Mouse (Mus musculus): ENCODE data around the gene Ovca2. TPM values are rescaled to one million over a fixed set of nuclear protein-coding genes. Genes with fewer than 3 reads are reported as not detected.
A peak's percentile ranks its signal among the peaks of the same experiment; 100 is the strongest.

Gene Ovca2
- polyA plus RNA-seq, 1 experiment from 2014 or later, result 15.2 TPM

GRCm38 (mm10) chr11:75194850-75195461, 16.3 kb upstream of the Ovca2 start:
- H3K27me3 ChIP-seq (replicated peaks), result peaks cover 68% of the 10 kb centered on the region
- H3K4me1 ChIP-seq, result peaks cover 60% of the 10 kb centered on the region
- H3K4me3 ChIP-seq, result peak overlapping the region; percentile 70
- WGBS, result under 1% methylated on average over 38 of the region's 39 CpGs
- peak overlapping the region; percentile 89 for H3K4me2 ChIP-seq
- no peaks in the 10 kb centered on the region for H3K36me3 ChIP-seq
- no peak for ATAC-seq (ENCODE audit: extremely low read depth, insufficient number of reproducible peaks, low FRiP score, low TSS enrichment)
- H3K27ac ChIP-seq (replicated peaks), result peak overlapping the region; percentile 89
- H3K9ac ChIP-seq, result peak overlapping the region; percentile 87
- no peaks in the 10 kb centered on the region for H3K9me3 ChIP-seq

GRCm38 (mm10) chr11:75194121-75194849, 15.7 kb upstream of the Ovca2 start:
- H3K36me3 ChIP-seq, result no peaks in the 10 kb centered on the region
- H3K4me2 ChIP-seq, result peak overlapping the region; percentile 89
- peak overlapping the region; percentile 70 for H3K4me3 ChIP-seq
- peak overlapping the region; percentile 89 for H3K27ac ChIP-seq (replicated peaks)
- H3K9me3 ChIP-seq, result no peaks in the 10 kb centered on the region
- peaks cover 68% of the 10 kb centered on the region for H3K27me3 ChIP-seq (replicated peaks)
- H3K9ac ChIP-seq, result peak overlapping the region; percentile 87
- ATAC-seq (ENCODE audit: extremely low read depth, insufficient number of reproducible peaks, low FRiP score, low TSS enrichment), result no peak
- H3K4me1 ChIP-seq, result peaks cover 66% of the 10 kb centered on the region
- WGBS, result 0% methylated on average over 52 of the region's 52 CpGs

GRCm38 (mm10) chr11:75193256-75194071, 14.8 kb upstream of the Ovca2 start, which contains the start of gene Rtn4rl1:
Rtn4rl1 (plus strand) TSS chr11:75193783.
- Histone ChIP-seq H3K4me2 (peak within 1 kb of the TSS; percentile 89), H3K36me3 (no peaks in the 10 kb centered on the region), H3K4me3 (peak within 1 kb of the TSS; percentile 70), H3K27me3 (replicated peaks) (peaks cover 65% of the 10 kb centered on the region), H3K27ac (replicated peaks) (peak within 1 kb of the TSS; percentile 89), H3K9me3 (no peaks in the 10 kb centered on the region), H3K4me1 (peaks cover 74% of the 10 kb centered on the region), H3K9ac (peak within 1 kb of the TSS; percentile 87)
- ATAC-seq (ENCODE audit: extremely low read depth, insufficient number of reproducible peaks, low FRiP score, low TSS enrichment), result peak; percentile 37; the same call in 1 of the 2 replicates
- under 1% methylated on average over 84 of the region's 84 CpGs for WGBS

GRCm38 (mm10) chr11:75192336-75193214, 13.9 kb upstream of the Ovca2 start:
- H3K9me3 ChIP-seq, result no peaks in the 10 kb centered on the region
- peaks cover 70% of the 10 kb centered on the region for H3K4me1 ChIP-seq
- peaks cover 58% of the 10 kb centered on the region for H3K27me3 ChIP-seq (replicated peaks)
- WGBS, result 22% methylated on average over 13 of the region's 13 CpGs
- H3K9ac ChIP-seq, result peak overlapping the region; percentile 87
- peak overlapping the region; percentile 89 for H3K27ac ChIP-seq (replicated peaks)
- H3K36me3 ChIP-seq, result no peaks in the 10 kb centered on the region
- peak; percentile 29; the same call in 1 of the 2 replicates for ATAC-seq (ENCODE audit: extremely low read depth, insufficient number of reproducible peaks, low FRiP score, low TSS enrichment)
- peak overlapping the region; percentile 89 for H3K4me2 ChIP-seq
- H3K4me3 ChIP-seq, result peak overlapping the region; percentile 70

GRCm38 (mm10) chr11:75191841-75192240, 13.2 kb upstream of the Ovca2 start:
- Histone ChIP-seq H3K27me3 (replicated peaks) (peaks cover 51% of the 10 kb centered on the region), H3K4me2 (peak overlapping the region; percentile 18; the same call in 1 of the 2 replicates), H3K4me3 (no peak overlapping the region), H3K9me3 (no peaks in the 10 kb centered on the region), H3K27ac (replicated peaks) (peak overlapping the region; percentile 36), H3K36me3 (no peaks in the 10 kb centered on the region), H3K9ac (peak overlapping the region; percentile 40; the same call in 1 of the 2 replicates), H3K4me1 (peaks cover 70% of the 10 kb centered on the region)
- no peak for ATAC-seq (ENCODE audit: extremely low read depth, insufficient number of reproducible peaks, low FRiP score, low TSS enrichment)
- WGBS, result 36% methylated on average over 6 of the region's 6 CpGs

GRCm38 (mm10) chr11:75190905-75191441, 12.3 kb upstream of the Ovca2 start, which contains the start of gene Dph1:
Dph1 (minus strand) TSS chr11:75191241.
- Histone ChIP-seq H3K9ac (peak within 1 kb of the TSS; percentile 89), H3K4me3 (peak within 1 kb of the TSS; percentile 95), H3K9me3 (no peaks in the 10 kb centered on the region), H3K36me3 (peaks cover 1% of the 10 kb centered on the region; the same call in 1 of the 2 replicates), H3K4me2 (peak within 1 kb of the TSS; percentile 98), H3K27ac (replicated peaks) (peak within 1 kb of the TSS; percentile 64), H3K27me3 (replicated peaks) (peaks cover 42% of the 10 kb centered on the region), H3K4me1 (peaks cover 68% of the 10 kb centered on the region)
- WGBS, result 55% methylated on average over 5 of the region's 5 CpGs
- ATAC-seq (ENCODE audit: extremely low read depth, insufficient number of reproducible peaks, low FRiP score, low TSS enrichment), result no peak

GRCm38 (mm10) chr11:75190371-75190724, 11.7 kb upstream of the Ovca2 start:
- peaks cover 62% of the 10 kb centered on the region for H3K4me1 ChIP-seq
- H3K4me3 ChIP-seq, result peak overlapping the region; percentile 95
- peak overlapping the region; percentile 98 for H3K4me2 ChIP-seq
- peak overlapping the region; percentile 64 for H3K27ac ChIP-seq (replicated peaks)
- no peaks in the 10 kb centered on the region for H3K9me3 ChIP-seq
- H3K36me3 ChIP-seq, result peaks cover 8% of the 10 kb centered on the region; the same call in 1 of the 2 replicates
- under 1% methylated on average over 24 of the region's 24 CpGs for WGBS
- ATAC-seq (ENCODE audit: extremely low read depth, insufficient number of reproducible peaks, low FRiP score, low TSS enrichment), result peak; percentile 35; the same call in 1 of the 2 replicates
- peak overlapping the region; percentile 89 for H3K9ac ChIP-seq
- H3K27me3 ChIP-seq (replicated peaks), result peaks cover 36% of the 10 kb centered on the region

- peak overlapping the region; percentile 51 for H3K27ac ChIP-seq (replicated peaks)
- peak overlapping the region; percentile 89 for H3K9ac ChIP-seq
- peaks cover 31% of the 10 kb centered on the region for H3K27me3 ChIP-seq (replicated peaks)
- no peak for ATAC-seq (ENCODE audit: extremely low read depth, insufficient number of reproducible peaks, low FRiP score, low TSS enrichment)
- H3K4me1 ChIP-seq, result peaks cover 57% of the 10 kb centered on the region
- H3K4me2 ChIP-seq, result peak overlapping the region; percentile 98
- peaks cover 11% of the 10 kb centered on the region; the same call in 1 of the 2 replicates for H3K36me3 ChIP-seq
- no peaks in the 10 kb centered on the region for H3K9me3 ChIP-seq
- peak overlapping the region; percentile 95 for H3K4me3 ChIP-seq
- under 1% methylated on average over 22 of the region's 22 CpGs for WGBS
Observed at GRCm38 (mm10) chr11:75189713-75190370, 11.2 kb upstream of the Ovca2 start.

- H3K27ac ChIP-seq (replicated peaks), result no peak overlapping the region
- peaks cover 58% of the 10 kb centered on the region for H3K36me3 ChIP-seq
- no peak overlapping the region for H3K9ac ChIP-seq
- 67% methylated on average over 2 of the region's 2 CpGs for WGBS
- H3K27me3 ChIP-seq (replicated peaks), result no peaks in the 10 kb centered on the region
- peaks cover 14% of the 10 kb centered on the region for H3K4me1 ChIP-seq
- no peak overlapping the region for H3K4me3 ChIP-seq
- ATAC-seq (ENCODE audit: extremely low read depth, insufficient number of reproducible peaks, low FRiP score, low TSS enrichment), result no peak
- no peak overlapping the region for H3K4me2 ChIP-seq
- H3K9me3 ChIP-seq, result no peaks in the 10 kb centered on the region
Observed at GRCm38 (mm10) chr11:75184986-75185385, 6.4 kb upstream of the Ovca2 start.

GRCm38 (mm10) chr11:75184573-75184972, 5.9 kb upstream of the Ovca2 start:
- ATAC-seq (ENCODE audit: extremely low read depth, insufficient number of reproducible peaks, low FRiP score, low TSS enrichment), result no peak
- H3K4me2 ChIP-seq, result no peak overlapping the region
- H3K9ac ChIP-seq, result no peak overlapping the region
- peaks cover 14% of the 10 kb centered on the region for H3K4me1 ChIP-seq
- no peaks in the 10 kb centered on the region for H3K9me3 ChIP-seq
- H3K36me3 ChIP-seq, result peaks cover 58% of the 10 kb centered on the region
- no peak overlapping the region for H3K27ac ChIP-seq (replicated peaks)
- WGBS, result 89% methylated on average over 5 of the region's 5 CpGs
- no peaks in the 10 kb centered on the region for H3K27me3 ChIP-seq (replicated peaks)
- H3K4me3 ChIP-seq, result no peak overlapping the region
